Mouse (Mus musculus): Measurements from ENCODE around the gene Ralgps1. TPM values are rescaled to one million over a fixed set of nuclear protein-coding genes. Genes with fewer than 3 reads are reported as not detected.

The Ralgps1 gene
- polyA plus RNA-seq, 1 experiment from 2014 or later = 42.8 TPM

DNA sequence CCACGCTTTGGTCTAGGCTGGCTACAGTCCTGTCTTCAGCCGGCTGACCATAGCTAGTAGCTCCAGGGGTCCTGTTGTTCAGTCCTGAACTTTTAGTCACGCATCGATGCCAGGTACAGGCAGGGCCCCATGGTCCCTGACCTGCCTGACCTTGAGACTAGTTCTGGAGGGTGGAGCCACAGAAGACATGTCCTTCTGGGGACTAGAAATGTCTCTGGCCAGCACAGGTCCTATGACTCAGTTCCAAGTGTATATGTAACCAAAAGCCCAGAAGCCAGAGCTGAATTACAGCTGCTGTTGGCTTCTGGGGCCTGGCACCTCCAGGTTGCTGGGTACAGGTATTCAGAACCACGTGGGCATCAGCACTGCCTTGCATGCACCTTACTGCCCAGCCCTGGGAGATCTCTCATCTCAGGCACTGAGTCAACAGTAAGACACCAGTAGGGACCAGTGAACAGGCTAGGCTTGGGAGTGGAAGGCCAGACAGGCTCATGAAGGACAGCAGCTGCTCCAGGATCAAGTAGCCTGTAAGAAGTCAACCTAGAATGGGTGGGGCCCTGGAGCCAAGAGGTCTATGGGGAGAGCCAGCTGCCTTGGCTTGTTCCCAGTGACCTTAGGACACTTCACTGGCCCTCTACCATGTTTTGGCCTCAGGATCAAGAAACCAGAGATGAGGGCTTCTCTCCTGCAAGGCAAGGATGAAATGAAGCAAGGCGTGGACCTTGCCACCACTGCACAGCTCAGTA, 182.2 kb downstream of the Ralgps1 start:
- Histone ChIP-seq H3K27me3 (no peaks in the 10 kb centered on the region), H3K36me3 (no peaks in the 10 kb centered on the region), H3K4me2 (no peak overlapping the region), H3K9me3 (no peaks in the 10 kb centered on the region), H3K9ac (no peak overlapping the region), H3K4me1 (replicated peaks) (peaks cover 8% of the 10 kb centered on the region), H3K4me3 (no peak overlapping the region), H3K27ac (replicated peaks) (no peak overlapping the region)
- ATAC-seq (ENCODE audit: low FRiP score, low read depth) = no peak
- WGBS = 75% methylated on average over 6 of the region's 6 CpGs

DNA sequence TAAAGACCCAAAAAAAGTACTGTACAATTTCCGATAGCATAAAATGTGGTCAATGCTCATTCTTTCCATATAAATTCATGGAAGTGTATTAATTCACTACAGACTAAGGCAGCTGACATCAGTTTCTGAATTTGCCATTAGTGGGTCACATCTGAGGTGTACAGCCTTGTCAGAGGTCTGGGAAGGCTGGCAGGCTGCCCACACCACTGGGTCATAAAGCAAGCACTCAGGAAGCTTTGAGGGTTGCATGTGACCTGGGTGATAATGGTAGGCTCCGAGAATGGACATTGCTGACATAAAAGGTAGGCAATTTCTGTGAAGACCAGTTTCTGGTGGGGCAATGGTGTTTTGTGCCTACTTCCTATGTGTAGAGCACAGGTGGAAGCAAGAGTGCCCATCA, 183.4 kb downstream of the Ralgps1 start:
- Histone ChIP-seq H3K4me1 (replicated peaks) (peaks cover 8% of the 10 kb centered on the region), H3K9me3 (no peaks in the 10 kb centered on the region), H3K4me2 (no peak overlapping the region), H3K36me3 (no peaks in the 10 kb centered on the region), H3K27me3 (no peaks in the 10 kb centered on the region), H3K27ac (replicated peaks) (no peak overlapping the region), H3K4me3 (no peak overlapping the region), H3K9ac (no peak overlapping the region)
- 89% methylated on average over 2 of the region's 2 CpGs for WGBS
- no peak for ATAC-seq (ENCODE audit: low FRiP score, low read depth)

DNA sequence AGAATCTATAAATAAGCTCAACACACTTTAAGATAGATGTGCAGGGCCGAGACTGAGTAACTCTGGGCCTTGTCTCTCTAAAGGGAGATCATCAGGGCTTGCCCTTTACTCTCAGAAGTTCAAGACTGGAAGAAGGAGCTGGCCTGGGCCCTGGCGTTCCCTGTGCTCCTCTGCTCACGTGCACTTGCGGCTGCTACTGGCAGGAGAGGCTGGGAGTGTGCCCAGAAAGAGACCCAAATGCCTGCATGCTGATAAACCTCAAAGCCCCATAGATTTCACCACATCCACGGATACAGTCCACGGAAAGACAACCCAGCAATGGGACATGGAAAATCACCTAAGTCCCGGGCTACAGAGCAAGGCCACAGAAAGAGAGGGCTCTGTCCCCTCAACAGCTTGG, 184.8 kb downstream of the Ralgps1 start:
- Histone ChIP-seq H3K27ac (replicated peaks) (no peak overlapping the region), H3K27me3 (no peaks in the 10 kb centered on the region), H3K4me2 (no peak overlapping the region), H3K4me1 (replicated peaks) (peaks cover 8% of the 10 kb centered on the region), H3K36me3 (no peaks in the 10 kb centered on the region), H3K9ac (no peak overlapping the region), H3K9me3 (no peaks in the 10 kb centered on the region), H3K4me3 (no peak overlapping the region)
- no peak for ATAC-seq (ENCODE audit: low FRiP score, low read depth)
- 80% methylated on average over 7 of the region's 7 CpGs for WGBS

DNA sequence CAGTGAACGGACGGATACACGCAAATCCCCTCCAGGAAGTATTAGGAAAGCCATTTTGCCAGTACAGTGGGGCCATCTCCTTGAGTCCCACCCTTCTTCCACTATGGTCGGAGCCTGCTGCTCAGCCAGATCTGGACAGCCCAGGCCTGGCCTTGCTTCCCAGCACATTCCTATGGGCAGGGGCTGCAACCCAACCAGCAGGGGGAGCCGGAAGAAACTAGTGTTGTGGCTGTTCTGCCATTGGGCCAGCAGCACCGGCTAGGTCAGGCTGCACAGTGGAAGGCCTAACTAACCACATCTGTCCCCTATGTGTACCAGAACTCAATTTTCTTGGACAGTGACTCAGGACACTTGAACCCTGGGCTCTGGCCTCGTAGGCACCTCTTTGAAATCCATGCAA, 186.0 kb downstream of the Ralgps1 start:
- no peak for ATAC-seq (ENCODE audit: low FRiP score, low read depth)
- peaks cover 14% of the 10 kb centered on the region for H3K4me1 ChIP-seq (replicated peaks)
- no peaks in the 10 kb centered on the region for H3K27me3 ChIP-seq
- no peaks in the 10 kb centered on the region for H3K36me3 ChIP-seq
- no peaks in the 10 kb centered on the region for H3K9me3 ChIP-seq
- H3K4me3 ChIP-seq = no peak overlapping the region
- no peak overlapping the region for H3K27ac ChIP-seq (replicated peaks)
- WGBS = 69% methylated on average over 7 of the region's 7 CpGs
- no peak overlapping the region for H3K9ac ChIP-seq
- H3K4me2 ChIP-seq = no peak overlapping the region

DNA sequence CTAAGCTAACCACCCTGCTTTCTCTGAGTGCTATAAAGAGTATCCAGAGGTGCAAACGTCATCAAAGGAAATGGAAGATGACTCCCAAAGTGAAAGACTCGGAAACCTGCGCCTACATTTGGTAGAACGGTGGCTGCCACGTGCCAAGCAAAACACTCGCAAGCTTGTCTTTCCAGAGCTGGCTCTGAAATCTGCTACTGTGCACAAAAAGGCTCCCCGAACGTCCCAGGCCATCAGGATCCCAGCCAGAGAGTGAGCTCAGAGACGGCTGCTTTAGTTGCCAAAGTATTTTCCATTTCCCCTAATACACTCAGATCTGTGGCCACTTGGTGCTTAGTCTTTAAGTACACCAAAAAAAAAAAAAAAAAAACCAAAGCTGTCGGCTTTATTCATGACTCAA, 186.6 kb downstream of the Ralgps1 start:
- 0 out of 2 replicates have a peak overlapping the region, but pooled peaks have one; percentile 18 for H3K27ac ChIP-seq (replicated peaks)

DNA sequence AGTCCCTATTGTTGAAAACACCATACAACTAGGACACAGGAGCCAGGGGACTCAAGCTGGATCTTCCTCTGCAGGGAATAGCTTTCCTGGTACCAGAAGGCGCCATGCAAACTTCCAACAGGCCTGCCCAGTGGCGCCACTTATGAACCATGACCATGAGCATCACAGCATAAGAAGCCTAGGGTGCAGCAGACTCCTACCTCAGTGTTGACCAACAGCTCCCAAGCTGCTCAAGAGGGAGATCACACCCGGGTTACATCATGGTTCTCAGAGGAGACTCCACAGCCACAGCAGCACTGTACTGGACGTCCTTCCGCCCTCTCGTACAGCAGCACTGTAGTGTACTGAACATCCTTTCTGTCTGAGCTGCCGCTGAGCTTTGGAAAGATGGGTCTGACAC, 188.0 kb downstream of the Ralgps1 start:
- Histone ChIP-seq H3K4me2 (no peak overlapping the region), H3K4me1 (replicated peaks) (peaks cover 31% of the 10 kb centered on the region), H3K9me3 (no peaks in the 10 kb centered on the region), H3K36me3 (no peaks in the 10 kb centered on the region), H3K27ac (replicated peaks) (no peak overlapping the region), H3K27me3 (no peaks in the 10 kb centered on the region), H3K9ac (no peak overlapping the region), H3K4me3 (no peak overlapping the region)
- no peak for ATAC-seq (ENCODE audit: low FRiP score, low read depth)
- WGBS = 94% methylated on average over 7 of the region's 7 CpGs

More for the DNA sequence above, 186.6 kb downstream of the Ralgps1 start:
- H3K27me3 ChIP-seq = no peaks in the 10 kb centered on the region
- H3K4me1 ChIP-seq (replicated peaks) = peaks cover 18% of the 10 kb centered on the region
- H3K9ac ChIP-seq = no peak overlapping the region
- H3K4me2 ChIP-seq = no peak overlapping the region
- H3K36me3 ChIP-seq = no peaks in the 10 kb centered on the region
- H3K9me3 ChIP-seq = no peaks in the 10 kb centered on the region
- 72% methylated on average over 10 of the region's 10 CpGs for WGBS
- no peak overlapping the region for H3K4me3 ChIP-seq
- no peak for ATAC-seq (ENCODE audit: low FRiP score, low read depth)

DNA sequence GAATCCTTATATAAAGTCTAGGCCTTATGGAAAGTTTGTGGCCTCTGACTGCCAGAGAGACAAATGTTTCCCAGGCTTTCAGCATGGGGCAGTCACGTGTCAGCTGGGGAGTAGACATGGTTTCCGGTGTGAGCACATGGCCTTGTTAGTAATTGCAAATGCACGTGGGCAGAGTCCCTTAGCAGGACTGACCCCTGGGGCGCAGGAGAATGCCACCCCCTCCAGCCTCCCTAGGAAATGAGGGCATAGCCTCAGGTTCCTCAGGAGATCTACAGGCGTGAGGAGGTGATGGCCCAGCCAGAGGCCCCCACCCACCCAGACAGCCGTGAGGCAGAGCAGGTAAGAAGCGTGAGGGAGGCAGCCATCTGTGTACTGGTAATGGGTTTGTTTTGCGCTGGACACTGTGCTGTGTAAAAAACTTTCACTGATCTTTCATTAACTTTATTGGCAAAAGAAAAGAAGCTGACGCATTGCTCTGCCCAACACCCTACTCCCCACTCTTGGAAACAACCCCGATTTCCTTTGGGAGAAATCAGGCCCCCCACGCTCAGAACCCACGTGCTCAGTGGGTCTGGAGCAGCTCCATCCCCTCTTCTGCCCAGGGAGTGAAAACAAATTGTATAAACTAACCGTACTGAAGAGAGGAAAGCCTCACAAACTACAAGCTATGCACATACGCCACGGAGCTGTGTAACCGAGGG, 191.2 kb downstream of the Ralgps1 start:
- no peaks in the 10 kb centered on the region for H3K36me3 ChIP-seq
- H3K4me1 ChIP-seq (replicated peaks) = peaks cover 36% of the 10 kb centered on the region
- H3K27ac ChIP-seq (replicated peaks) = no peak overlapping the region
- no peak overlapping the region for H3K9ac ChIP-seq
- H3K9me3 ChIP-seq = no peaks in the 10 kb centered on the region
- 42% methylated on average over 16 of the region's 16 CpGs for WGBS
- ATAC-seq (ENCODE audit: low FRiP score, low read depth) = no peak
- H3K4me3 ChIP-seq = no peak overlapping the region
- no peaks in the 10 kb centered on the region for H3K27me3 ChIP-seq
- no peak overlapping the region for H3K4me2 ChIP-seq

DNA sequence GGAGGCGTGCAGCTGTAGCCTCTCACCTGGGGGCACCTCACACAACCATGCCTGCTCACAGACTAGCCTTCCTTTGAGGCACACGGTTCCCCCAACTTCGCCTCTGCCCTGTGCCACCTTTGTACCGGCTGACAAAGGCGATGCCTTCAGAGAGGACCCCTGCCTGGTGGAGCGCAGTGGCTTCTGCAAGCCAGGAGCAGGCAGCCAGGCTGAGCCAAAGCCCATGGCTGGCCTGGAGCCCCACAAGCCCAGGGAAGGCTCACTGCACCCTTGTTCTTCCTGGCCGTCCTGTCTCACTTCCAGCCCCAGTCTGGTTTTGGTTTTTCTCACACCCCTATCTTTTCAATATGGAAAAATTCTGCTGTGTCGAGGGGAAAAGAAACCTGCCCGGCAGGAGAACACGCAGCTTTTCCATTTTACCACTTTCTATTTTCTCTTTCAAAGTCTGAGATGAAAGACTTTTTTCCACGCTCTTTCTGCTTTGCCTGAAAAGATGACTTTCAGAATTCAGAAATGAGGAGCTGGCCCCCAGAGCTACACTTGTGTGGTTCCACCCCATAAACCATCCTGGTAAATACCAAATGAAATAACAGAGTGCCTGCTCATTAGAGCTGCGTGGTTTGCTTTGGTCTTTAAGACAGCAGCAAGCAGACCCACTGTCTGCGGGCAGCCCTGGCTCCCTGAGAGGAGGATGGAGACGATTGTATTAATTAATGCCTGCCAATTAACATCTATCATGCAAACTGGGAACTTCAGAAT, 191.9 kb downstream of the Ralgps1 start:
- H3K4me3 ChIP-seq = no peak overlapping the region
- H3K4me1 ChIP-seq (replicated peaks) = peaks cover 36% of the 10 kb centered on the region
- peak; percentile 4; the same call in 1 of the 2 replicates for ATAC-seq (ENCODE audit: low FRiP score, low read depth)
- no peaks in the 10 kb centered on the region for H3K36me3 ChIP-seq
- H3K27me3 ChIP-seq = no peaks in the 10 kb centered on the region
- H3K27ac ChIP-seq (replicated peaks) = peak overlapping the region; percentile 38
- no peak overlapping the region for H3K9ac ChIP-seq
- H3K9me3 ChIP-seq = no peaks in the 10 kb centered on the region
- no peak overlapping the region for H3K4me2 ChIP-seq
- 40% methylated on average over 14 of the region's 14 CpGs for WGBS

DNA sequence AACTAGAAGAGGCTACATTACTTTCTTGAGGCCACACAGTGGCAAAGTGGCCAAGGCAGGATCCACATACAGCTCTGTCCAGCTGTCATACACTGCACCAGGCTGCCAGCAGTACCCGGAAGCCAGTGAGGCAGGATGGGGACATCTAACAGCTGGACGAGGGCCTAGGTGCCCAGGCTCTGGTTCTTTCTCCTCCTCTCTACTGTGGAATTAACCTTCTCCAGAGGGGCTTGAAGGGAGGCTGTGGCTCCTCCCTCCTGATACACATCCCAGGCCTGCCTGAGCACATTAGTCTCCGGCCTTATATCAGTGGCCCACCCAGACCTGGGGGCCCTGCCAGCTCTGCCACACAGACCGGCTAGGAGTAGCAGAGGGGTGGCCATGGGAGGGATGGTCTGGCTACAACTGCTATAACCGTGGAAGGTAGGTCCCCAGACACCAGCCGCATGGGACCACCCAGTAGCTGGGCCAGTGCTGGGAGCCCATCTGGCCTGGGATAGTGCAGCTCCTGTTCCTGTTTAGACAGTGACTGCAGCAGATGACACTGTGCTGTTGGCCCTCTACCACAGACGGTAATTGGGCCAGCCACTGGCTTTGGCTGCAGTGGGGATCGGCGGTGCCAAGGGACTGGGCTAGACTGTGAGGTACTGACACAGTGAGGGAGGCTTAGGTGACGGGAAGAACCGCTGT, 192.9 kb downstream of the Ralgps1 start:
- Histone ChIP-seq H3K9me3 (no peaks in the 10 kb centered on the region), H3K4me1 (replicated peaks) (peaks cover 36% of the 10 kb centered on the region), H3K27me3 (no peaks in the 10 kb centered on the region), H3K4me3 (no peak overlapping the region), H3K36me3 (0 out of 2 replicates have a peak, but pooled peaks cover 8% of the 10 kb centered on the region), H3K9ac (no peak overlapping the region), H3K27ac (replicated peaks) (no peak overlapping the region), H3K4me2 (no peak overlapping the region)
- ATAC-seq (ENCODE audit: low FRiP score, low read depth) = peak; percentile 68
- 44% methylated on average over 11 of the region's 11 CpGs for WGBS

DNA sequence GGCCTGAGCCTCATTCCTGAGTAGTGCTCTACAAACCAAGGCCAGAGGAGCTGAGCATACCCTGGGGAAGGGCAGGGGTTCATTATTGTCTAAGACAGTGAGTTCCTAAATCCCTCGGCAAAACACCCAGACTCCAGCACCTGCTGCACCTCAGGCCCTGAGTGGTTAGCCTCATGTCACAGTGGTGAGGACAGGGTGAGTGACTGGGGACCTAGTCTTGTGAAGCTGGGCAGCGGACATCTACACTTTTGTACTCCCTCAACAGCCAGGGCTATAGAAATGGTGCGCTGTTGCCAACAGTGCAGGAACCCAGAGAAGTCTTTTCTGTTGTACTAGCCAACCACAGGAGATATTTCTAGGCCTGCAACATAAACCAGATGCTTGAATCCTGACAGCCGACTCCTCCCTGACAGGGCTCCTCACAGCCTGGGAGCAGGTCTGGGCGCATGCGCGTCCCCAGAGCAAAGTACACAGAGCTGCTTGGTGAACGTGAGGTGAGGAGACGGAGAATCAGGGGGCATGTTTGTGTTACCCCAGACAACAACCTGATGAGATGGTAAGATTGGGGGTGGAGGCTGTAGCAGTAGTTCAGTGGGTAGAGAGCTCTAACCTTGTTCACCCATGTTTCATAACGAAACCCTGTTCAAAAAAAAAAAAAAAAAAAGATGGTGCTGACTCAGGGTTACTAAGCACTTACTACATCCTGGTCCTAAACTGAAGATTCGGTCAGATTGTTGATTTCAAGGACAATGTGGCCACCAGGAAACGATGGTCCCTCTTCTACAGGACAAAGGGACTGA, 193.6 kb downstream of the Ralgps1 start:
- Histone ChIP-seq H3K36me3 (peaks cover 14% of the 10 kb centered on the region), H3K27ac (replicated peaks) (no peak overlapping the region), H3K4me3 (no peak overlapping the region), H3K4me1 (replicated peaks) (peaks cover 36% of the 10 kb centered on the region), H3K9me3 (no peaks in the 10 kb centered on the region), H3K9ac (no peak overlapping the region), H3K4me2 (no peak overlapping the region), H3K27me3 (no peaks in the 10 kb centered on the region)
- WGBS = 84% methylated on average over 12 of the region's 12 CpGs
- no peak for ATAC-seq (ENCODE audit: low FRiP score, low read depth)

DNA sequence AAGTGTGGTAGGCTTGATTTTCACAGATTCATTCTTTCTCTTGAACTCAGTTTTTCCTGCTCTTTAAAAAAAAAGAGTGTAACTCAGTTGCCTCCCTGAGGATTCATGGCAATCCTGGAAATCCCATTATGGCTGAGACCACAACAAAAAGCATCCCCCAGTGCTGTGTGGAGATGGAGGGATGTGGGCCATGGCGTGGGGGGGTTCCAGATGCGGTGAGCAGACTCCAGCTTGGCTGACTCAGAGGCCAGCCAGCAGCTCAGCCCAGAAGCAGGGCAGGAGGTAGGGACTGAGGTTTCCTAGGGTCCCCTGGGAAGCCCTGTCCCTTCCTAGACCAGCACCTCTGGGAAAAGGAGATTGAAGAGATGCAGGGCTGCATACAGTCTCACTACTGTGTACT, 194.4 kb downstream of the Ralgps1 start:
- Histone ChIP-seq H3K27me3 (no peaks in the 10 kb centered on the region), H3K36me3 (peaks cover 20% of the 10 kb centered on the region), H3K4me3 (no peak overlapping the region), H3K9me3 (no peaks in the 10 kb centered on the region), H3K4me1 (replicated peaks) (peaks cover 36% of the 10 kb centered on the region), H3K27ac (replicated peaks) (no peak overlapping the region), H3K9ac (no peak overlapping the region), H3K4me2 (no peak overlapping the region)
- no peak for ATAC-seq (ENCODE audit: low FRiP score, low read depth)
- WGBS = 62% methylated on average over 2 of the region's 2 CpGs

Data from hindbrain, embryonic 15.5 days (tissue).